Mouse (Mus musculus): ENCODE results near the gene Fam169b. TPM values are rescaled to one million over a fixed set of nuclear protein-coding genes. Genes with fewer than 3 reads are reported as not detected.

The Fam169b gene
- polyA plus RNA-seq, 1 experiment from 2014 or later: 0.64 TPM

DNA sequence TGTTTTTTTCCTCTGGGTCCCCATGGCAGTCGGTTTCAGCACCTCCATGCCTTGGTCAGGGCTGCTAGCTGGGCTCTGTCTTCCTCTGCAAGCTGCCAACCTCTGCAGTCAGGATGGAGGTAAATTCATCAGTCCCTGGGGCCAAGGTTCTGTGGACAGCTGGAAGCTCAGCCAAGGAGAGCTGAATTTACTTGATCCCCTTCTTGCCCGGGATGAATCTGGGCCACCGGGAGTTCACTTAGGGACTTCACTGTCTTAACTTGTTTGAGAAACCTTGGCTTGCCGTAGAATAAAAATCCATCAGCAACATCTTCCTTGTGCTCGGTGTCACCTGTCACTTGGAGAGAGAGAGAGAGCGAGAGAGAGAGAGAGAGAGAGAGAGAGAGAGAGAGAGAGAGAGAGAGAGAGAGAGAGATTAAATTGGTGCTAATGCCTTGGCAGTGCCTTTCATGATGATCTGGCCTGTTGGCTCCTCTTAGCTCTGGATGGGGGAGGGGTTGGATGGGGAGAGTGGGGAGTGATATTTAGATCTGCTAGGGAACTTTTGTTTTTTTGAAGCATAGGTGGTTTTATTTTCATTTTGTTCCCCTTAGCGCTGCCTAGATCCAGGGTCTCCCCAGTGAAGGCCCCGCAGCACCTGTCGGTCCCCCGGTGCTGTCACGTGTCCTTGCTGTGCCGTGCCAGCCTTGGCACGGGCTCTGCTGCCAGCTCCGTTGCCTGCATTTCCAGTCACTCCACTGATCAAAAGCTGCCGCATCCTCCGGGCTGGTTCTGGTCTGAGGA lies 44.6 kb downstream of the Fam169b start:
- Histone ChIP-seq H3K4me2 (ENCODE audit: low read length) (no peak overlapping the region), H3K4me3 (replicated peaks; ENCODE audit: low read depth, low read length) (no peak overlapping the region), H3K27ac (no peak overlapping the region), H3K9me3 (replicated peaks; ENCODE audit: low read length) (no peaks in the 10 kb centered on the region), H3K36me3 (ENCODE audit: insufficient read depth, low read length) (no peaks in the 10 kb centered on the region), H3K4me1 (replicated peaks; ENCODE audit: insufficient read depth, low read length) (no peaks in the 10 kb centered on the region), H3K9ac (ENCODE audit: low read depth, low read length) (no peak overlapping the region), H3K27me3 (ENCODE audit: insufficient read depth, low read length) (no peaks in the 10 kb centered on the region)
- TF ChIP-seq CTCF (IDR thresholded peaks at IDR 0.05; ENCODE audit: low read depth): no peak
- ATAC-seq (replicated peaks; ENCODE audit: low FRiP score, low read depth) (no peak), DNase-seq (ENCODE audit: low spot score) (no peak)
- WGBS: 73% methylated on average over 16 of the region's 16 CpGs

DNA sequence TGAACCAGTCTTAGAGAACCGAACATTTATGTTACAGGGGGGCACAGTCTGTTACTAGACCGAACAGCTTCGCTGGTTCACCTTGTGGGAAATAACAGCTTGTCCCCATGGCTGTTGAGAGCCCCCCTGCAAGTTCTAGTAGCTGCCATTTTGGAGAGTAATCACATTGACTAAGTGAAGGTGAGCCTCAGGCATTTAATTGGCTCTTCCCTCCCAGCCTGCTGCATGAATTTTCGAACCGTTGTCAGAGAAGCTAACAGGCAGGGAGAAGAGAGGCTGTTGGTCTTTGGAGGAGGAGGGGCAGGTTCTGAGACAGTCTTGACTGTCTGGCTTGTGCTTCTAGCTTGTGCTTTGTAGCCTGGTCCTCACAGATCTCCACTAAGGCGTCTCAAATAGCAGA lies 45.3 kb downstream of the Fam169b start:
- 54% methylated on average over 6 of the region's 6 CpGs for WGBS
- no peak for TF ChIP-seq CTCF (IDR thresholded peaks at IDR 0.05; ENCODE audit: low read depth)
- DNase-seq (ENCODE audit: low spot score) (peak; percentile 10), ATAC-seq (replicated peaks; ENCODE audit: low FRiP score, low read depth) (no peak)
- no peak overlapping the region for H3K27ac ChIP-seq
- H3K4me3 ChIP-seq (replicated peaks; ENCODE audit: low read depth, low read length): no peak overlapping the region
- no peak overlapping the region for H3K9ac ChIP-seq (ENCODE audit: low read depth, low read length)
- H3K27me3 ChIP-seq (ENCODE audit: insufficient read depth, low read length): no peaks in the 10 kb centered on the region
- no peaks in the 10 kb centered on the region for H3K9me3 ChIP-seq (replicated peaks; ENCODE audit: low read length)
- H3K4me2 ChIP-seq (ENCODE audit: low read length): no peak overlapping the region
- no peaks in the 10 kb centered on the region for H3K4me1 ChIP-seq (replicated peaks; ENCODE audit: insufficient read depth, low read length)
- H3K36me3 ChIP-seq (ENCODE audit: insufficient read depth, low read length): no peaks in the 10 kb centered on the region

DNA sequence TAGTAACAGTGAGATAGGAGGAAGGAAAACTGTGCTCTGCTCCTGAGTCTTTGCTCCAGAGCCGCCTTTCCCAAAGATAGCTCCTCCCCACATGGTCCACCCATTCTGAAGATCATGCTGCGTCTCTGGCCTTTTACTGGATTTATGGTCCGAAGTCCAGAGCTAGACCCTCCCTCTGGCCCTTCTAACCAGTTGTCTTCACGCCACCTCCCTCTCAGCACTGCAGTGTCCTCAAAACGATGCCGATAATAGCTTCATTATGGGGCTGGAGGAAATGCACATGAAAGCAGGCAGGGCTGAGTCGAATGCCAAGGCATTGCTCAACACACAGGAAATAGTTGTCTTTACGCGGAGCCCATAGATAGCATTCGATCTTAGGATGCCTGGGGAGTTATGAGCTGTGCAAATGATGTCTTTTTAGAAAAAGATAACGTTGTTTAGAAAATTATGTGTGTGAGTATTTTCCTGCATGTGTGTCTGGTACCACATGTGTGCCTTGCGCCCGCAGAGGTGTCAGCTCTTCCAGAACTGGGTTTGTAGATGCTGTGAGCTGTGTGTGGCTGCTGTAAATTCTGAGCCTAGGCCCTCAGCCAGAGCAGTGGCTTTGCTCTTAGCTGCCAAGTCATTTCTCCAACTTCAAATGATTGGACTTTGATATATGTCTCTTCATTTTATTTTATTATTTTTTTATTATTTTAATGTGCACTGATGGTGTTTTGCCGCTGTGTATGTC lies 46.6 kb downstream of the Fam169b start:
- H3K9ac ChIP-seq (ENCODE audit: low read depth, low read length): no peak overlapping the region
- no peak overlapping the region for H3K4me3 ChIP-seq (replicated peaks; ENCODE audit: low read depth, low read length)
- ATAC-seq (replicated peaks; ENCODE audit: low FRiP score, low read depth) (peak; percentile 59; the same call in 1 of the 2 replicates), DNase-seq (ENCODE audit: low spot score) (peak; percentile 79)
- no peak for TF ChIP-seq CTCF (IDR thresholded peaks at IDR 0.05; ENCODE audit: low read depth)
- no peaks in the 10 kb centered on the region for H3K27me3 ChIP-seq (ENCODE audit: insufficient read depth, low read length)
- H3K4me1 ChIP-seq (replicated peaks; ENCODE audit: insufficient read depth, low read length): no peaks in the 10 kb centered on the region
- H3K9me3 ChIP-seq (replicated peaks; ENCODE audit: low read length): no peaks in the 10 kb centered on the region
- 47% methylated on average over 14 of the region's 14 CpGs for WGBS
- 0 out of 2 replicates have a peak overlapping the region, but pooled peaks have one; percentile 25 for H3K27ac ChIP-seq
- no peak overlapping the region for H3K4me2 ChIP-seq (ENCODE audit: low read length)
- no peaks in the 10 kb centered on the region for H3K36me3 ChIP-seq (ENCODE audit: insufficient read depth, low read length)

DNA sequence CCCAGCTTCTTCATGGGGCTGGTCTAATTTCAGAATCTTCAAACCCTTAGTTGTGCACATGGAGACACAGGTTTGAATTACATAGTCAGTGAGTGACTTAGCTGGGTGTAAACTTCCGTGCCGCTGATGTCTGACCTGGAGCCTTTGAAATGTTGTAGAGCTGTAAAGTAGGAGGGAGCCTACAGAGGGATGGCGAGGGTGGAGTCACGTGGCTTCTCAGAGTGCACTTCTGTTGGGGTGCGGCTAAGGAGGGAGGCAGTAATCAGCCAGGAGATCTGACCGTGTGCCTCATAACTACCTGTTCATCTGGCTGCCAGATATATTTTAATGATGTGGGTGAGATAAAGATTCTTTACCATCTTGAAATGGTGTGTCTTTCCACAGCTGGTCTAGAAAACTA lies 49.4 kb downstream of the Fam169b start:
- Histone ChIP-seq H3K4me1 (replicated peaks; ENCODE audit: insufficient read depth, low read length) (no peaks in the 10 kb centered on the region), H3K27me3 (ENCODE audit: insufficient read depth, low read length) (no peaks in the 10 kb centered on the region), H3K4me3 (replicated peaks; ENCODE audit: low read depth, low read length) (no peak overlapping the region), H3K36me3 (ENCODE audit: insufficient read depth, low read length) (no peaks in the 10 kb centered on the region), H3K9me3 (replicated peaks; ENCODE audit: low read length) (no peaks in the 10 kb centered on the region), H3K9ac (ENCODE audit: low read depth, low read length) (no peak overlapping the region), H3K4me2 (ENCODE audit: low read length) (no peak overlapping the region), H3K27ac (no peak overlapping the region)
- TF ChIP-seq CTCF (IDR thresholded peaks at IDR 0.05; ENCODE audit: low read depth): no peak
- WGBS: 39% methylated on average over 6 of the region's 6 CpGs
- DNase-seq (ENCODE audit: low spot score) (no peak), ATAC-seq (replicated peaks; ENCODE audit: low FRiP score, low read depth) (no peak)

DNA sequence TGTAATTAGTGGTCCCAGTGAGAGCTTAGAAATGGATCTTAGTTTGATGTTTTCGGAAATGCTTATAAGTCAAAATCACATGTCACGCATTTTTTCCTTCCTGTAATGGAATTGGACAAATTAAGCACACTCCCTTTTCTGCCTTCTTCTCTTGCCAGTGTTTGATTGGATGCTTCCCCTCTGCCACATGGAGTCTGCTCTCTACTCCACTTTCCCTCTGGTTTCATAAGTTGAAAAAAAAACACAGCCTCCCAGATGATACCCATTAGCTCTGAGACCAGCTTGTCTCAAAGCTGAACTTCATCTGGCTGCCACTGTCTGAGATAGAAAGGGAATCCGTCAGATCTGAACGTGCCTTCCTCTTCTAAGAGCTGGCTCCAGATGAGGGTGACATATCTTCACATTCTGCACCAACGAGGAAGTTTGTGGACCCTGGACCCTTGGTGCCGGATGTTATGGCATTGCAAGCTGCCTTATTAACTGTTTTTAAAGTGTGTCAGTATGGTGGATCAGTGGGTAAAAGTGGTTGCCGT lies 52.6 kb downstream of the Fam169b start:
- H3K4me2 ChIP-seq (ENCODE audit: low read length): no peak overlapping the region
- H3K9ac ChIP-seq (ENCODE audit: low read depth, low read length): no peak overlapping the region
- H3K9me3 ChIP-seq (replicated peaks; ENCODE audit: low read length): no peaks in the 10 kb centered on the region
- no peaks in the 10 kb centered on the region for H3K4me1 ChIP-seq (replicated peaks; ENCODE audit: insufficient read depth, low read length)
- no peaks in the 10 kb centered on the region for H3K36me3 ChIP-seq (ENCODE audit: insufficient read depth, low read length)
- DNase-seq (ENCODE audit: low spot score) (no peak), ATAC-seq (replicated peaks; ENCODE audit: low FRiP score, low read depth) (no peak)
- 73% methylated on average over 7 of the region's 7 CpGs for WGBS
- TF ChIP-seq CTCF (IDR thresholded peaks at IDR 0.05; ENCODE audit: low read depth): no peak
- H3K27ac ChIP-seq: no peak overlapping the region
- no peak overlapping the region for H3K4me3 ChIP-seq (replicated peaks; ENCODE audit: low read depth, low read length)
- no peaks in the 10 kb centered on the region for H3K27me3 ChIP-seq (ENCODE audit: insufficient read depth, low read length)

DNA sequence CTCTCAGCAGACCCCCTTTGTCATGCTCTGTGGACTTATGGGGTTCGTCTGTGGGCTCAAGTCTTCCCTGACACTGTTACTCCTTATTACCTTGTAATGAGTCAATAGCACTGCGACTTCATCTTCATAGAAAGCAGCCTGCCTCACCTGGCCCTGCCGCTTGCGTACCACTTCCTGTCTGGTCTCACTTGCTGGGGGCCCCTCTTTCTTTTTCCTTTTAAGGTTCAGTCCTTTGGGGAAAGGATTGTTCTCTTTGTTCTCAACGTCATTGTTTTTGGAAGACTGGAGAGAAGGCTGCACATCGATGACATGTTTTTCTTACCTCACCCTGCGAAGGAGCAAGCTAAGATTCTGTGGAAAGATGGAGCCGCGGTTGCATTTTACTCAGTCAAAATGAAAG lies 55.4 kb downstream of the Fam169b start:
- no peak for ATAC-seq (replicated peaks; ENCODE audit: low FRiP score, low read depth)
- H3K36me3 ChIP-seq (ENCODE audit: insufficient read depth, low read length): no peaks in the 10 kb centered on the region
- no peaks in the 10 kb centered on the region for H3K9me3 ChIP-seq (replicated peaks; ENCODE audit: low read length)
- H3K27ac ChIP-seq: no peak overlapping the region
- WGBS: 79% methylated on average over 9 of the region's 9 CpGs
- TF ChIP-seq CTCF (IDR thresholded peaks at IDR 0.05; ENCODE audit: low read depth): no peak
- no peak overlapping the region for H3K9ac ChIP-seq (ENCODE audit: low read depth, low read length)
- DNase-seq (ENCODE audit: low spot score): no peak
- no peak overlapping the region for H3K4me3 ChIP-seq (replicated peaks; ENCODE audit: low read depth, low read length)
- no peak overlapping the region for H3K4me2 ChIP-seq (ENCODE audit: low read length)
- H3K4me1 ChIP-seq (replicated peaks; ENCODE audit: insufficient read depth, low read length): no peaks in the 10 kb centered on the region
- no peaks in the 10 kb centered on the region for H3K27me3 ChIP-seq (ENCODE audit: insufficient read depth, low read length)
